Mouse (Mus musculus): ENCODE results near the gene Arf1. TPM values are rescaled to one million over a fixed set of nuclear protein-coding genes. Genes with fewer than 3 reads are reported as not detected.

Gene Arf1
- total RNA-seq, 1 experiment, result 347 TPM

- H3K9me3 ChIP-seq (ENCODE audit: control insufficient read depth, insufficient read depth, low read depth, low read length), result no peaks in the 10 kb centered on the region
- H3K27ac ChIP-seq (ENCODE audit: insufficient read depth, low read depth, low read length, poor library complexity, severe bottlenecking), result no peak overlapping the region
- peak overlapping the region; percentile 67 to 84 for H3K4me3 ChIP-seq (ENCODE audit: insufficient read depth in 1 of 2, low read depth in 1 of 2, low read length in 2 of 2, poor library complexity in 1 of 2, severe bottlenecking in 1 of 2)
- no peak for TF ChIP-seq MAFK (IDR thresholded peaks at IDR 0.05; ENCODE audit: insufficient read depth, low read depth, low read length)
- TF ChIP-seq HCFC1 (IDR thresholded peaks at IDR 0.05; ENCODE audit: borderline replicate concordance, insufficient read depth, low read length), result no peak
- no peak for TF ChIP-seq ZNF384 (IDR thresholded peaks at IDR 0.05; ENCODE audit: low read depth, low read length)
- no peak for TF ChIP-seq CHD2 (IDR thresholded peaks at IDR 0.05; ENCODE audit: low read depth, low read length)
- no peak for TF ChIP-seq ZC3H11A (IDR thresholded peaks at IDR 0.05; ENCODE audit: borderline replicate concordance, low read depth, low read length)
- peaks cover 0 to 2% of the 10 kb centered on the region in 2 experiments; a peak in 1 of 4 replicates for H3K4me1 ChIP-seq (ENCODE audit: control insufficient read depth in 2 of 2, insufficient read depth in 2 of 2, low read length in 2 of 2, poor library complexity in 1 of 2)
- peak overlapping the region; percentile 59 for H3K9ac ChIP-seq (ENCODE audit: insufficient read depth, low read depth, low read length, poor library complexity, severe bottlenecking)
- in situ Hi-C loops (cut with MboI; ENCODE audit: low sequenced_read_pairs in 2 of 2, unreplicated experiment in 2 of 2), result no loop called here
- peaks cover 10% of the 10 kb centered on the region for H3K36me3 ChIP-seq (ENCODE audit: control insufficient read depth, insufficient read depth, low read length, poor library complexity, severe bottlenecking)
- DNase-seq (ENCODE audit: low read depth, low spot score), result no peak
Observed at GRCm38 (mm10) chr11:59201216-59202002, 26.7 kb downstream of the Arf1 start.

GRCm38 (mm10) chr11:59196230-59196629 is 31.8 kb downstream of the Arf1 start:
- peaks cover 2 to 3% of the 10 kb centered on the region in 2 experiments; a peak in 2 of 4 replicates for H3K4me1 ChIP-seq (ENCODE audit: control insufficient read depth in 2 of 2, insufficient read depth in 2 of 2, low read length in 2 of 2, poor library complexity in 1 of 2)
- H3K36me3 ChIP-seq (ENCODE audit: control insufficient read depth, insufficient read depth, low read length, poor library complexity, severe bottlenecking), result no peaks in the 10 kb centered on the region
- in situ Hi-C loops (cut with MboI; ENCODE audit: low sequenced_read_pairs in 2 of 2, unreplicated experiment in 2 of 2), result no loop called here
- DNase-seq (ENCODE audit: low read depth, low spot score), result no peak
- no peaks in the 10 kb centered on the region for H3K9me3 ChIP-seq (ENCODE audit: control insufficient read depth, insufficient read depth, low read depth, low read length)
- TF ChIP-seq ZC3H11A (IDR thresholded peaks at IDR 0.05; ENCODE audit: borderline replicate concordance, low read depth, low read length), result no peak
- no peak for TF ChIP-seq ZNF384 (IDR thresholded peaks at IDR 0.05; ENCODE audit: low read depth, low read length)
- TF ChIP-seq HCFC1 (IDR thresholded peaks at IDR 0.05; ENCODE audit: borderline replicate concordance, insufficient read depth, low read length), result no peak
- no peak for TF ChIP-seq MAFK (IDR thresholded peaks at IDR 0.05; ENCODE audit: insufficient read depth, low read depth, low read length)
- TF ChIP-seq CHD2 (IDR thresholded peaks at IDR 0.05; ENCODE audit: low read depth, low read length), result no peak
- no peak overlapping the region for H3K9ac ChIP-seq (ENCODE audit: insufficient read depth, low read depth, low read length, poor library complexity, severe bottlenecking)
- no peak overlapping the region for H3K27ac ChIP-seq (ENCODE audit: insufficient read depth, low read depth, low read length, poor library complexity, severe bottlenecking)
- no peak overlapping the region for H3K4me3 ChIP-seq (ENCODE audit: insufficient read depth in 1 of 2, low read depth in 1 of 2, low read length in 2 of 2, poor library complexity in 1 of 2, severe bottlenecking in 1 of 2)

GRCm38 (mm10) chr11:59192059-59192386 is 36.0 kb downstream of the Arf1 start, which contains the start of gene Guk1:
Gene Guk1, minus strand, starts transcription at chr11:59192212.
- H3K9me3 ChIP-seq (ENCODE audit: control insufficient read depth, insufficient read depth, low read depth, low read length), result no peaks in the 10 kb centered on the region
- TF ChIP-seq MAFK (IDR thresholded peaks at IDR 0.05; ENCODE audit: insufficient read depth, low read depth, low read length), result no peak
- TF ChIP-seq ZC3H11A (IDR thresholded peaks at IDR 0.05; ENCODE audit: borderline replicate concordance, low read depth, low read length), result no peak
- TF ChIP-seq HCFC1 (IDR thresholded peaks at IDR 0.05; ENCODE audit: borderline replicate concordance, insufficient read depth, low read length), result no peak
- TF ChIP-seq CHD2 (IDR thresholded peaks at IDR 0.05; ENCODE audit: low read depth, low read length), result no peak
- no peak for TF ChIP-seq ZNF384 (IDR thresholded peaks at IDR 0.05; ENCODE audit: low read depth, low read length)
- peak within 1 kb of the TSS; percentile 62 for H3K27ac ChIP-seq (ENCODE audit: insufficient read depth, low read depth, low read length, poor library complexity, severe bottlenecking)
- H3K9ac ChIP-seq (ENCODE audit: insufficient read depth, low read depth, low read length, poor library complexity, severe bottlenecking), result peak within 1 kb of the TSS; percentile 94
- no peak for DNase-seq (ENCODE audit: low read depth, low spot score)
- H3K36me3 ChIP-seq (ENCODE audit: control insufficient read depth, insufficient read depth, low read length, poor library complexity, severe bottlenecking), result peaks cover 9% of the 10 kb centered on the region; the same call in 1 of the 2 replicates
- peaks cover 3 to 13% of the 10 kb centered on the region in 2 experiments; a peak in 3 of 4 replicates for H3K4me1 ChIP-seq (ENCODE audit: control insufficient read depth in 2 of 2, insufficient read depth in 2 of 2, low read length in 2 of 2, poor library complexity in 1 of 2)
- in situ Hi-C loops (cut with MboI; ENCODE audit: low sequenced_read_pairs in 2 of 2, unreplicated experiment in 2 of 2), result no loop called here
- H3K4me3 ChIP-seq (ENCODE audit: insufficient read depth in 1 of 2, low read depth in 1 of 2, low read length in 2 of 2, poor library complexity in 1 of 2, severe bottlenecking in 1 of 2), result peak within 1 kb of the TSS; percentile 82 to 86

- in situ Hi-C loops (cut with MboI; ENCODE audit: low sequenced_read_pairs in 2 of 2, unreplicated experiment in 2 of 2), result no loop called here
- peak overlapping the region; percentile 62 for H3K27ac ChIP-seq (ENCODE audit: insufficient read depth, low read depth, low read length, poor library complexity, severe bottlenecking)
- H3K4me1 ChIP-seq (ENCODE audit: control insufficient read depth in 2 of 2, insufficient read depth in 2 of 2, low read length in 2 of 2, poor library complexity in 1 of 2), result peaks cover 3 to 13% of the 10 kb centered on the region in 2 experiments; a peak in 3 of 4 replicates
- H3K4me3 ChIP-seq (ENCODE audit: insufficient read depth in 1 of 2, low read depth in 1 of 2, low read length in 2 of 2, poor library complexity in 1 of 2, severe bottlenecking in 1 of 2), result peak overlapping the region; percentile 82 to 86
- no peak for TF ChIP-seq ZC3H11A (IDR thresholded peaks at IDR 0.05; ENCODE audit: borderline replicate concordance, low read depth, low read length)
- peak; percentile 52; the same call in 1 of the 2 replicates for TF ChIP-seq HCFC1 (IDR thresholded peaks at IDR 0.05; ENCODE audit: borderline replicate concordance, insufficient read depth, low read length)
- 0 out of 2 replicates have a peak, but pooled peaks have one; percentile 4 for TF ChIP-seq MAFK (IDR thresholded peaks at IDR 0.05; ENCODE audit: insufficient read depth, low read depth, low read length)
- H3K36me3 ChIP-seq (ENCODE audit: control insufficient read depth, insufficient read depth, low read length, poor library complexity, severe bottlenecking), result peaks cover 13% of the 10 kb centered on the region; the same call in 1 of the 2 replicates
- H3K9ac ChIP-seq (ENCODE audit: insufficient read depth, low read depth, low read length, poor library complexity, severe bottlenecking), result peak overlapping the region; percentile 94
- no peaks in the 10 kb centered on the region for H3K9me3 ChIP-seq (ENCODE audit: control insufficient read depth, insufficient read depth, low read depth, low read length)
- DNase-seq (ENCODE audit: low read depth, low spot score), result peak; percentile 71
Observed at GRCm38 (mm10) chr11:59191231-59192058, 36.6 kb downstream of the Arf1 start.
